Mouse (Mus musculus): ENCODE measurements at regions not wholly inside any gene's neighbourhood (a gene's known extent, or its start where the extent isn't known, plus 50 kb on each side); places are given as distances from the start of the nearest gene placed in this dataset.

- no peak for TF ChIP-seq CTCF (IDR thresholded peaks at IDR 0.05; ENCODE audit: borderline replicate concordance, insufficient read depth, low read length)
- TF ChIP-seq POLR2A (IDR thresholded peaks at IDR 0.05; ENCODE audit: low read depth, low read length) = no peak
Measured at GRCm38 (mm10) chr14:105494415-105494814, 236.0 kb downstream of the Ndfip2 start.

All from embryonic fibroblast, embryonic 13.5 days (primary cell).